Mouse (Mus musculus) CD4-positive, CD25-positive, alpha-beta regulatory T cell, adult 2 months (primary cell): ENCODE measurements around the gene Hibadh.

Experiments used
- DNase-seq: peaks from one replicate; pipeline ENCODE4 v3.0.0-alpha.2; 2012; ENCODE audit warnings: low read depth, low spot score

Gene Hibadh

GRCm38 (mm10) chr6:52638471-52639185 lies 1.6 kb downstream of the Hibadh start:
- DNase-seq = no peak

- DNase-seq = no peak
Measured at GRCm38 (mm10) chr6:52637337-52637736, 2.9 kb downstream of the Hibadh start.

- no peak for DNase-seq
Measured at GRCm38 (mm10) chr6:52635395-52635794, 4.8 kb downstream of the Hibadh start.

GRCm38 (mm10) chr6:52630625-52631024 lies 9.6 kb downstream of the Hibadh start:
- no peak for DNase-seq

- no peak for DNase-seq
Measured at GRCm38 (mm10) chr6:52629180-52629579, 11.0 kb downstream of the Hibadh start.

- DNase-seq = no peak
Measured at GRCm38 (mm10) chr6:52626735-52627134, 13.5 kb downstream of the Hibadh start.

GRCm38 (mm10) chr6:52623741-52624140 lies 16.4 kb downstream of the Hibadh start:
- no peak for DNase-seq

- DNase-seq = no peak
Measured at GRCm38 (mm10) chr6:52621731-52622480, 18.3 kb downstream of the Hibadh start.

GRCm38 (mm10) chr6:52620090-52620489 lies 20.1 kb downstream of the Hibadh start:
- no peak for DNase-seq

- DNase-seq = no peak
Measured at GRCm38 (mm10) chr6:52609626-52610352, 30.4 kb downstream of the Hibadh start.

- DNase-seq = no peak
Measured at GRCm38 (mm10) chr6:52608121-52608520, 32.1 kb downstream of the Hibadh start.

GRCm38 (mm10) chr6:52606746-52607347 lies 33.3 kb downstream of the Hibadh start:
- peak; percentile 4 for DNase-seq

- no peak for DNase-seq
Measured at GRCm38 (mm10) chr6:52601706-52602642, 38.2 kb downstream of the Hibadh start.

- peak; percentile 65 for DNase-seq
Measured at GRCm38 (mm10) chr6:52601117-52601516, 39.1 kb downstream of the Hibadh start.

GRCm38 (mm10) chr6:52594752-52595151 lies 45.4 kb downstream of the Hibadh start:
- DNase-seq = no peak

- DNase-seq = no peak
Measured at GRCm38 (mm10) chr6:52586564-52586963, 53.6 kb downstream of the Hibadh start.

- DNase-seq = no peak
Measured at GRCm38 (mm10) chr6:52584383-52584782, 55.8 kb downstream of the Hibadh start.

GRCm38 (mm10) chr6:52581081-52581480 lies 59.1 kb downstream of the Hibadh start:
- no peak for DNase-seq

GRCm38 (mm10) chr6:52578322-52578721 lies 61.9 kb downstream of the Hibadh start:
- peak; percentile 63 for DNase-seq

GRCm38 (mm10) chr6:52577270-52577669 lies 62.9 kb downstream of the Hibadh start:
- DNase-seq = peak; percentile 64

GRCm38 (mm10) chr6:52568706-52569105 lies 71.5 kb downstream of the Hibadh start:
- DNase-seq = no peak
